Mouse (Mus musculus): ENCODE measurements around the gene Fcgbp. TPM values are rescaled to one million over a fixed set of nuclear protein-coding genes. Genes with fewer than 3 reads are reported as not detected.

Fcgbp gene
- 0.84 and 1.2 TPM in 2 replicates for polyA plus RNA-seq (2011; ENCODE audit: insufficient read depth, insufficient read length, low read depth, missing spikeins)

GRCm38 (mm10) chr7:28070531-28071298 lies at the start of gene Fcgbp:
Gene Fcgbp (plus strand): TSS chr7:28071236.
- no peaks in the 10 kb centered on the region for H3K9me3 ChIP-seq (replicated peaks; ENCODE audit: control insufficient read depth, insufficient read depth, low read length, poor library complexity, severe bottlenecking)
- TF ChIP-seq CTCF (IDR thresholded peaks at IDR 0.05; ENCODE audit: low read depth, low read length) (no peak), EP300 (IDR thresholded peaks at IDR 0.05; ENCODE audit: insufficient read depth, low read depth, low read length) (no peak), POLR2A (IDR thresholded peaks at IDR 0.05; ENCODE audit: insufficient read depth, low read length) (no peak)
- no peaks in the 10 kb centered on the region for H3K27me3 ChIP-seq (ENCODE audit: control insufficient read depth, insufficient read depth, low read length, poor library complexity, severe bottlenecking)

GRCm38 (mm10) chr7:28044524-28044923 lies 26.5 kb upstream of the Fcgbp start:
- TF ChIP-seq EP300 (IDR thresholded peaks at IDR 0.05; ENCODE audit: insufficient read depth, low read depth, low read length): no peak
- no peak for TF ChIP-seq POLR2A (IDR thresholded peaks at IDR 0.05; ENCODE audit: insufficient read depth, low read length)
- no peak for TF ChIP-seq CTCF (IDR thresholded peaks at IDR 0.05; ENCODE audit: low read depth, low read length)
- Histone ChIP-seq H3K9ac (ENCODE audit: low read depth, poor library complexity, severe bottlenecking) (no peak overlapping the region), H3K27me3 (ENCODE audit: control insufficient read depth, insufficient read depth, low read length, poor library complexity, severe bottlenecking) (no peaks in the 10 kb centered on the region), H3K27ac (ENCODE audit: insufficient read depth, low read length) (no peak overlapping the region), H3K4me1 (ENCODE audit: control insufficient read depth, insufficient read depth, low read length) (no peaks in the 10 kb centered on the region), H3K9me3 (replicated peaks; ENCODE audit: control insufficient read depth, insufficient read depth, low read length, poor library complexity, severe bottlenecking) (no peaks in the 10 kb centered on the region), H3K4me3 (ENCODE audit: low read depth, low read length) (no peak overlapping the region), H3K36me3 (ENCODE audit: control insufficient read depth, insufficient read depth, low read length, poor library complexity, severe bottlenecking) (peaks cover 59% of the 10 kb centered on the region)

More at GRCm38 (mm10) chr7:28070531-28071298, at the start of gene Fcgbp:
- Histone ChIP-seq H3K4me3 (ENCODE audit: low read depth, low read length) (no peak within 1 kb of the TSS), H3K27ac (ENCODE audit: insufficient read depth, low read length) (no peak within 1 kb of the TSS), H3K4me1 (ENCODE audit: control insufficient read depth, insufficient read depth, low read length) (no peaks in the 10 kb centered on the region), H3K9ac (ENCODE audit: low read depth, poor library complexity, severe bottlenecking) (no peak within 1 kb of the TSS), H3K36me3 (ENCODE audit: control insufficient read depth, insufficient read depth, low read length, poor library complexity, severe bottlenecking) (no peaks in the 10 kb centered on the region)

- H3K4me1 ChIP-seq (ENCODE audit: control insufficient read depth, insufficient read depth, low read length): no peaks in the 10 kb centered on the region
- H3K4me3 ChIP-seq (ENCODE audit: low read depth, low read length): peak within 1 kb of the TSS; percentile 80
- H3K27me3 ChIP-seq (ENCODE audit: control insufficient read depth, insufficient read depth, low read length, poor library complexity, severe bottlenecking): no peaks in the 10 kb centered on the region
- H3K27ac ChIP-seq (ENCODE audit: insufficient read depth, low read length): no peak within 1 kb of the TSS
- peak within 1 kb of the TSS; percentile 62 for H3K9ac ChIP-seq (ENCODE audit: low read depth, poor library complexity, severe bottlenecking)
- TF ChIP-seq CTCF (IDR thresholded peaks at IDR 0.05; ENCODE audit: low read depth, low read length) (peak; percentile 69), EP300 (IDR thresholded peaks at IDR 0.05; ENCODE audit: insufficient read depth, low read depth, low read length) (no peak), POLR2A (IDR thresholded peaks at IDR 0.05; ENCODE audit: insufficient read depth, low read length) (peak; percentile 78)
- peaks cover 33% of the 10 kb centered on the region for H3K36me3 ChIP-seq (ENCODE audit: control insufficient read depth, insufficient read depth, low read length, poor library complexity, severe bottlenecking)
- no peaks in the 10 kb centered on the region for H3K9me3 ChIP-seq (replicated peaks; ENCODE audit: control insufficient read depth, insufficient read depth, low read length, poor library complexity, severe bottlenecking)
Observed at GRCm38 (mm10) chr7:28049476-28050409, 21.3 kb upstream of the Fcgbp start, which contains the start of gene Psmc4. Gene Psmc4 (minus strand): TSS chr7:28050101.

GRCm38 (mm10) chr7:28050584-28050983 lies 20.5 kb upstream of the Fcgbp start:
- Histone ChIP-seq H3K4me3 (ENCODE audit: low read depth, low read length) (peak overlapping the region; percentile 37; the same call in 1 of the 2 replicates), H3K9me3 (replicated peaks; ENCODE audit: control insufficient read depth, insufficient read depth, low read length, poor library complexity, severe bottlenecking) (no peaks in the 10 kb centered on the region), H3K27ac (ENCODE audit: insufficient read depth, low read length) (no peak overlapping the region), H3K27me3 (ENCODE audit: control insufficient read depth, insufficient read depth, low read length, poor library complexity, severe bottlenecking) (no peaks in the 10 kb centered on the region), H3K9ac (ENCODE audit: low read depth, poor library complexity, severe bottlenecking) (peak overlapping the region; percentile 50), H3K4me1 (ENCODE audit: control insufficient read depth, insufficient read depth, low read length) (no peaks in the 10 kb centered on the region), H3K36me3 (ENCODE audit: control insufficient read depth, insufficient read depth, low read length, poor library complexity, severe bottlenecking) (peaks cover 27% of the 10 kb centered on the region)
- TF ChIP-seq EP300 (IDR thresholded peaks at IDR 0.05; ENCODE audit: insufficient read depth, low read depth, low read length) (no peak), POLR2A (IDR thresholded peaks at IDR 0.05; ENCODE audit: insufficient read depth, low read length) (no peak), CTCF (IDR thresholded peaks at IDR 0.05; ENCODE audit: low read depth, low read length) (no peak)

- H3K36me3 ChIP-seq (ENCODE audit: control insufficient read depth, insufficient read depth, low read length, poor library complexity, severe bottlenecking): peaks cover 4% of the 10 kb centered on the region
- no peak overlapping the region for H3K27ac ChIP-seq (ENCODE audit: insufficient read depth, low read length)
- H3K9ac ChIP-seq (ENCODE audit: low read depth, poor library complexity, severe bottlenecking): no peak overlapping the region
- TF ChIP-seq CTCF (IDR thresholded peaks at IDR 0.05; ENCODE audit: low read depth, low read length) (no peak), POLR2A (IDR thresholded peaks at IDR 0.05; ENCODE audit: insufficient read depth, low read length) (no peak), EP300 (IDR thresholded peaks at IDR 0.05; ENCODE audit: insufficient read depth, low read depth, low read length) (no peak)
- no peak overlapping the region for H3K4me3 ChIP-seq (ENCODE audit: low read depth, low read length)
- H3K9me3 ChIP-seq (replicated peaks; ENCODE audit: control insufficient read depth, insufficient read depth, low read length, poor library complexity, severe bottlenecking): no peaks in the 10 kb centered on the region
- no peaks in the 10 kb centered on the region for H3K4me1 ChIP-seq (ENCODE audit: control insufficient read depth, insufficient read depth, low read length)
- H3K27me3 ChIP-seq (ENCODE audit: control insufficient read depth, insufficient read depth, low read length, poor library complexity, severe bottlenecking): no peaks in the 10 kb centered on the region
Observed at GRCm38 (mm10) chr7:28053046-28053930, 17.7 kb upstream of the Fcgbp start.
